Comparison of ENCODE assay signal across 8 mouse cellular contexts in genomic region chr4:63408649-63409048, GRCm38 (mm10). TPM values are rescaled to one million over a fixed set of nuclear protein-coding genes. Genes with fewer than 3 reads are reported as not detected.
DNase-seq lines count a peak whose midpoint lies in the region; ATAC-seq and TF ChIP-seq lines count a peak whose summit lies in the region.

No protein-coding gene starts in this region.

- peak; percentile 69; the same call in 1 of the 2 replicates for TF ChIP-seq CTCF in thymus, adult 2 months (IDR thresholded peaks at IDR 0.05; ENCODE audit: borderline replicate concordance, control insufficient read depth, extremely low read depth, insufficient read depth, low read length, poor library complexity)
- peak; percentile 83 for TF ChIP-seq CTCF in intestine, postnatal 0 days (IDR thresholded peaks at IDR 0.05; ENCODE audit: low read depth)

- ATAC-seq in intestine, postnatal 0 days = no peak
- no peak for ATAC-seq in liver, embryonic 13.5 days (ENCODE audit: low read depth)
- ATAC-seq in monocyte, adult 5-6 weeks (replicated peaks; ENCODE audit: insufficient number of reproducible peaks, low FRiP score, low TSS enrichment, poor library complexity, severe bottlenecking) = peak; percentile 33

- no peaks in the 10 kb centered on the region for H3K9me3 ChIP-seq in intestine, postnatal 0 days (ENCODE audit: control insufficient read depth)
- H3K9me3 ChIP-seq in liver, embryonic 13.5 days (replicated peaks) = no peaks in the 10 kb centered on the region

- peak; percentile 72 for DNase-seq in thymus, adult 2 months
- DNase-seq in thymus, adult 18-20 months = no peak
- peak; percentile 47 to 69 for DNase-seq in cerebellum, postnatal 4 days (ENCODE audit: low spot score in 2 of 2)
- DNase-seq in gastrocnemius, postnatal 14 days = peak; percentile 62
- DNase-seq in liver, embryonic 13.5 days = no peak
- DNase-seq in splenic B cell, adult 2 months (ENCODE audit: low read depth, low spot score) = peak; percentile 79

- no peaks in the 10 kb centered on the region for H3K36me3 ChIP-seq in thymus, adult 2 months (ENCODE audit: control insufficient read depth, insufficient read depth, low read length)
- no peaks in the 10 kb centered on the region for H3K36me3 ChIP-seq in intestine, postnatal 0 days (ENCODE audit: control insufficient read depth, insufficient read depth)
- no peaks in the 10 kb centered on the region for H3K36me3 ChIP-seq in liver, embryonic 13.5 days
- no peaks in the 10 kb centered on the region for H3K36me3 ChIP-seq in splenic B cell, adult 2 months (ENCODE audit: control insufficient read depth, insufficient read depth, low read length, poor library complexity, severe bottlenecking)

- 13% methylated on average over 8 of the region's 8 CpGs for WGBS in thymus, adult 2 months
- WGBS in intestine, postnatal 0 days = 14% methylated on average over 8 of the region's 8 CpGs
- 12% methylated on average over 8 of the region's 8 CpGs for WGBS in liver, embryonic 13.5 days (ENCODE audit: insufficient replicate concordance)

- H3K27me3 ChIP-seq in thymus, adult 2 months (ENCODE audit: control insufficient read depth, insufficient read depth, low read length) = no peaks in the 10 kb centered on the region
- H3K27me3 ChIP-seq in intestine, postnatal 0 days (replicated peaks; ENCODE audit: control insufficient read depth, insufficient read depth, low read length) = 0 out of 2 replicates have a peak, but pooled peaks cover 3% of the 10 kb centered on the region
- H3K27me3 ChIP-seq in liver, embryonic 13.5 days = peaks cover 7% of the 10 kb centered on the region
- no peaks in the 10 kb centered on the region for H3K27me3 ChIP-seq in splenic B cell, adult 2 months (ENCODE audit: control insufficient read depth, insufficient read depth, low read length, poor library complexity, severe bottlenecking)

- intact Hi-C loops in gastrocnemius, postnatal 14 days (cut with DNase I; ENCODE audit: low total_unique reads) = loop anchor here (2.0 kb wide), 1 partner anchor 38 kb away; no protein-coding TSS in a partner anchor

- TF ChIP-seq POLR2A in thymus, adult 2 months (IDR thresholded peaks at IDR 0.05; ENCODE audit: control insufficient read depth, extremely low read depth, insufficient read depth, low read length, poor library complexity) = no peak

- no peak overlapping the region for H3K9ac ChIP-seq in intestine, postnatal 0 days (ENCODE audit: low read depth, low read length)
- H3K9ac ChIP-seq in liver, embryonic 13.5 days = no peak overlapping the region

- H3K4me2 ChIP-seq in intestine, postnatal 0 days (replicated peaks; ENCODE audit: low read depth) = peak overlapping the region; percentile 91
- peak overlapping the region; percentile 94 for H3K4me2 ChIP-seq in liver, embryonic 13.5 days

- H3K4me1 ChIP-seq in thymus, adult 2 months (replicated peaks; ENCODE audit: control insufficient read depth, insufficient read depth, low read length) = peaks cover 46% of the 10 kb centered on the region
- H3K4me1 ChIP-seq in intestine, postnatal 0 days (replicated peaks; ENCODE audit: control insufficient read depth, insufficient read depth, low read length) = peaks cover 2% of the 10 kb centered on the region; the same call in 1 of the 2 replicates
- H3K4me1 ChIP-seq in liver, embryonic 13.5 days (replicated peaks) = peaks cover 70% of the 10 kb centered on the region

- 0 out of 2 replicates have a peak overlapping the region, but pooled peaks have one; percentile 6 for H3K27ac ChIP-seq in thymus, adult 2 months (ENCODE audit: control insufficient read depth, insufficient read depth, low read length)
- H3K27ac ChIP-seq in intestine, postnatal 0 days (ENCODE audit: low read depth, low read length) = no peak overlapping the region; the same call in 1 of the 2 replicates
- H3K27ac ChIP-seq in liver, embryonic 13.5 days = no peak overlapping the region

- no peak overlapping the region for H3K4me3 ChIP-seq in thymus, adult 2 months (ENCODE audit: control insufficient read depth, insufficient read depth, low read length)
- no peak overlapping the region for H3K4me3 ChIP-seq in intestine, postnatal 0 days (ENCODE audit: low read depth, low read length)
- H3K4me3 ChIP-seq in liver, embryonic 13.5 days (replicated peaks) = no peak overlapping the region

RNA-seq across cellular contexts. Expression of gene Akna, which starts 5.5 kb away (rescaled TPM):
- 76.6 and 92.4 TPM in 2 replicates for polyA plus RNA-seq in thymus, adult 2 months (2012; rRNA removed)
- 1 to 10 TPM; 2.1 to 2.4 TPM for total RNA-seq in gastrocnemius, postnatal 14 days (2021)
- polyA plus RNA-seq in intestine, postnatal 0 days (2015; fragmentation: Nextera tagmentation; extraction: Ambion mirVana) = 1.4 and 1.6 TPM in 2 replicates
- 3.0 and 3.8 TPM in 2 replicates for polyA plus RNA-seq in liver, embryonic 13.5 days (2015; fragmentation: Nextera tagmentation; extraction: Ambion mirVana)
- 70.1 to 153 TPM (median 72.2 TPM) in 3 replicates for total RNA-seq in monocyte, adult 5-6 weeks (2017)

RNA-seq across cellular contexts. Expression of gene Orm2, which starts 46.4 kb away (rescaled TPM):
- 0.31 and 0.38 TPM in 2 replicates for polyA plus RNA-seq in thymus, adult 2 months (2012; rRNA removed)
- total RNA-seq in gastrocnemius, postnatal 14 days (2021) = not detected
- polyA plus RNA-seq in intestine, postnatal 0 days (2015; fragmentation: Nextera tagmentation; extraction: Ambion mirVana) = not detected in 2 replicates
- polyA plus RNA-seq in liver, embryonic 13.5 days (2015; fragmentation: Nextera tagmentation; extraction: Ambion mirVana) = not detected in 2 replicates
- total RNA-seq in monocyte, adult 5-6 weeks (2017) = not detected in 3 replicates

RNA-seq across cellular contexts. Expression of gene Orm3, which starts 52.7 kb away (rescaled TPM):
- polyA plus RNA-seq in thymus, adult 2 months (2012; rRNA removed) = 0.18 and 0.28 TPM in 2 replicates
- total RNA-seq in gastrocnemius, postnatal 14 days (2021) = not detected
- polyA plus RNA-seq in intestine, postnatal 0 days (2015; fragmentation: Nextera tagmentation; extraction: Ambion mirVana) = not detected in 2 replicates
- polyA plus RNA-seq in liver, embryonic 13.5 days (2015; fragmentation: Nextera tagmentation; extraction: Ambion mirVana) = not detected in 2 replicates
- not detected in 3 replicates for total RNA-seq in monocyte, adult 5-6 weeks (2017)

Comparison
In these comparisons a context has a peak if more than half of its experiments do, and no peak if none do; other contexts are left out.
1. DNase-seq: peak in thymus, adult 2 months (single experiment), cerebellum, postnatal 4 days (2 of 2), gastrocnemius, postnatal 14 days (single experiment) and splenic B cell, adult 2 months (single experiment); none in thymus, adult 18-20 months (0 of 2) and liver, embryonic 13.5 days (single experiment).
2. RNA of gene Akna, which starts 5.5 kb away (polyA plus RNA-seq): 76.6 to 92.4 TPM in thymus, adult 2 months; 3.0 to 3.8 TPM in liver, embryonic 13.5 days and 1.4 to 1.6 TPM in intestine, postnatal 0 days; every median in the first group is over 10 times any median in the second.